Mouse (Mus musculus): ENCODE data around the gene Crat. TPM values are rescaled to one million over a fixed set of nuclear protein-coding genes. Genes with fewer than 3 reads are reported as not detected.

Crat gene
- total RNA-seq (2023) = 10 to 100 TPM; 17.0 to 25.0 TPM

DNA sequence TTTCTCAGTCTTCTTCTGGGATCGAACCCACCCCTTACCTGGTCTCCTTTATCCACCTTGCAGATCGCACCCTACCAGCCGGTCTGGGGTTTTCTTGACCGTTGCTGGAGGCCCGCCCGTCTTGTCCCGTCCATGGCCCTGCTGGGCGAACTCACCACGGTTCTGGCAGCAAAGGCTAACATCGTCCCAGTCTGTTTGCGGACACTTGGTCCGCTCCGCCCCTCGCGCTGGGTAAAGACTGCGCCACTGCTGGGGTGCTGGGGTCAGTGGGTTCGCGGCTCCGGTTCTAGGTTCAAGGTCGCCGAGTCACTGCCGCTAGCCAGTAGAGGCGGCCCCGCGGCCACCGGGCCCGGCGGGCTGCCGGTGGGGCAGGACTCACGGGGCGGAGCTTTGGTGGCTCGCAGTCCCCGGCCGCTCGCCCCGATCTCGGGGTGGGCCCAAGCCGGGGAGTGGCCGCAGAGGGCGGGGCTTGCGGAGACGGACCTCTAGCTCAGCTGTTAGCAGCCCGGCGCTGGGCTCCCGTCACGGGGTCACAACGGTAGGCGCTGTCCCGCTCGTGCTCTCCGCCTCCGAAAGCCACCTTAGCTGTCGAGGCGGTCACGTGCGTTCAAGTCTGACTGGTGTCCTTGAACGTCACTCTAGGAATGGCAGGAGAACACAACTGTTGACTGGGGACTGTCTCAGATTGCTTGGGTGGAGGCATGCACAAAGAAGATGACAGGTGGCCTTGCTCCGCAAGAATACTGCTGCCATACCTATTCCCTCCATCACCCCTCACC is at the start of gene Crat:
Gene Crat, minus strand, starts transcription at position 657 of the 779 bp plus-strand sequence.

GRCm38 (mm10) chr2:30415936-30416648 is 479 bp upstream of the Crat start, which contains the start of gene Ptpa:
Gene Ptpa (plus strand): TSS chr2:30416039.

GRCm38 (mm10) chr2:30392114-30392576 is 23.5 kb downstream of the Crat start, which contains the start of gene Dolpp1:
Gene Dolpp1 (plus strand): TSS chr2:30392254.

DNA sequence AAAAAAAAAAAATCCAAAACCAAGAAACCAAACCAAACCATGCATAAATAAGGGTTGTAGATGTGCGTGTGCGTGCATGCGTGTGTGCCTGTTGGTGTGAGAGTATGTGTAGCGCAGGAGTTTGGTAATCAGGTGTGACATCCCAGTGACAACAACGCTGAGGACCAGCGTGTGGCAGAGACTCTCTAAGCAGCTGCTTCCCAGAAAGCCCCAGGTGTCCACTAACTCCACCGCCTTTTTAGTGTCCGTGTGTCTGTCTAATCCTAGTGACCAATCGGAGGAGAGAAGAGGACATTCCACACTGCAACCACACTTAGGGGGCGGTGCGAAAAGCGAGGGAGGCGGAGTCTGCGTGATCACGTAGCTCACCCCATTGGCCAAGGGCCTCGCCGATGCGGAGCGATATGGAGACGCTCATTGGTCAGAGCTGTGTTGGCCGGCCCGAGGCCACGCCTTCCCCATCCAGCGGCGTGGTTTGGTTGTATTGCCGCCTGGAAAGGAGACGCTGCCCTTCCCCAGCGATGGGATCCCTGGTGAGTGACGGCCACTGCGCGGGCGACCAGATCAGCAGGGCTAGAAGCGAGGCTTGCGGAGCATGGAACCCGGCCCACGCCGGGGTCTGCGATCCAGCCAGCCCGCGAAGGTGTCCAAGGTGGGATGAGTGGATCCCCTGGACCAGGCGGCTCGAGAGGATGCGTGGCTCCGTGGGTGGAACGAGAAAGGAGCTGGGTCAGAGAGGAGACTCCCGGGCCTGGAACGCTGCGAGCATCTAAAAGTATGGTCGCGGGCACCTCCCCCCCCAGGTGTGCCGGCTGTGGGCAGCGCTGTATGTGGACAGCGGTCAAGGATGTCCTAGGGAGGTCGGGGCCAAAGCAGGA is 51.6 kb downstream of the Crat start, which contains the start of gene Miga2:
Gene Miga2, plus strand, starts transcription at position 461 of the 878 bp plus-strand sequence.

DNA sequence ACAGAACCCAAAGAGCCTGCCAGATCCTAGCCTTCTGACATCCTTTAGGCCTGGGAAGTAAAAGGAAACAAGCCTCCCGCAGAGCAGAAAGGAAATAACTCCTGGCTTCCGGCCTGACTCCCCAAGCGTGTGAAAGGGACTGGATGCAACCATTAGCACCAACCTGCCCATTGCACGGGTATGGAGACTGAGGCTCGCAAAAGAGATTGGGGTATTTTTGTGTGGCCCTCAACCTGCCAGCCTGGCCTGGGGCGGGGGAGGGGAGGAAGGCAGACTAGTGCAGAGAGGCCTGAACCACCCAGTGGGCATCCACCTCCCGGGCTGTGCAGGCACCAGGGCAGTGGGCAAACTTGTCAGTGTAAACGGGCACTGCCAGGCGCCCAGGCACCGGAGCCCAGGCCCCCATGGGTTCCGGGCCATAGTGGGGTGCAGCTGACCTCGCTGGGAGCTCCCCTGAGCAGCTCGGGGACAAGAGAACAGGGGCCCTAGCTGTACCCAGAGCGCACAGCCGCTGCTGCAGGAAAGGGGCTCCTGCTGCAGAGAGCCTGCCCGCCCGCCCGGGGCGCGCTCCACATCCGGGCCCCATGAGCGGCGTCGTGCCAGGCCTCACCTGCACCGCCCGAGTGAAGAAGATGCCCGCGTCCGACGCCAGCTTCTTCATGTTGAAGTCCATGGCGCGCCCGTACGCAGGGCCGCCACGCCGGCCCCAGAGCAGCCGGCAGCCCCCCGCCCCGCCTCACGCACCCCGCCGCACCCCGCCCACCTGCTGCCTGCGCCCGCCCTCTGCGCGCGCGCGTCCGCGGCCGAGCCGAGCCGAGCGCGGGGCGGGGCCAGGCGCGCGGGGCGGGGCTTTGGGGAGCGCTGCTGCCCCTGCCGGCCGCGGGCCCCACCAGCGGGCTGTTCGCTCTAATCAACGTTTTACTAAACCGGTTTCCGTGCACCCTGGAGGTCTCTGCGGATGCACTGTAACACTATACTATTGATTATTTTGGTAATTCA is 56.8 kb downstream of the Crat start, which contains the start of gene Sh3glb2:
Gene Sh3glb2, minus strand, starts transcription at position 805 of the 999 bp plus-strand sequence.

Other genes starting within 250 kb of the Crat start
- gene Endog, start 244.3 kb downstream of the Crat start, total RNA-seq (2023) = 10 to 100 TPM; 11.5 to 13.6 TPM
- 10 to 100 TPM; 21.5 to 27.4 TPM for gene Spout1, start 237.4 kb downstream of the Crat start, total RNA-seq (2023)
- gene Kyat1, start 210.0 kb downstream of the Crat start, total RNA-seq (2023) = 10 to 100 TPM in 1 of 2 experiments, 1 to 10 TPM in 1; 7.1 to 11.8 TPM
- 10 to 100 TPM; 25.8 to 35.3 TPM for gene Lrrc8a, start 178.1 kb downstream of the Crat start, total RNA-seq (2023)
- 1 to 10 TPM; 1.4 to 5.0 TPM for gene Gm28035, start 175.2 kb downstream of the Crat start, total RNA-seq (2023)
- 10 to 100 TPM in 1 of 2 experiments, 1 to 10 TPM in 1; 6.2 to 11.7 TPM for gene Phyhd1, start 149.6 kb downstream of the Crat start, total RNA-seq (2023)
- gene Gm28038, start 134.8 kb downstream of the Crat start, total RNA-seq (2023) = 1 to 10 TPM in 1 of 2 experiments, not detected in 1; 4.2 TPM
- gene Dolk, start 129.5 kb downstream of the Crat start, total RNA-seq (2023) = 10 to 100 TPM in 1 of 2 experiments, 1 to 10 TPM in 1; 9.8 to 12.1 TPM
- gene Nup188, start 129.4 kb downstream of the Crat start, total RNA-seq (2023) = 10 to 100 TPM; 51.1 to 56.2 TPM
- gene Sh3glb2, start 56.5 kb downstream of the Crat start, total RNA-seq (2023) = 10 to 100 TPM; 76.2 to 84.8 TPM
- gene Miga2, start 51.6 kb downstream of the Crat start, total RNA-seq (2023) = 10 to 100 TPM; 21.1 to 26.1 TPM
- 10 to 100 TPM; 27.5 to 27.7 TPM for gene Dolpp1, start 23.6 kb downstream of the Crat start, total RNA-seq (2023)
- 100 to 1,000 TPM; 146 to 150 TPM for gene Ptpa, start 226 bp upstream of the Crat start, total RNA-seq (2023)
- 1 to 10 TPM; 1.9 to 2.9 TPM for gene Ier5l, start 58.4 kb upstream of the Crat start, total RNA-seq (2023)
- gene Cstad, start 179.2 kb upstream of the Crat start, total RNA-seq (2023) = 1 to 10 TPM; 1.9 to 9.0 TPM